Mouse (Mus musculus): ENCODE results near the gene Pah.

Pah gene

DNA sequence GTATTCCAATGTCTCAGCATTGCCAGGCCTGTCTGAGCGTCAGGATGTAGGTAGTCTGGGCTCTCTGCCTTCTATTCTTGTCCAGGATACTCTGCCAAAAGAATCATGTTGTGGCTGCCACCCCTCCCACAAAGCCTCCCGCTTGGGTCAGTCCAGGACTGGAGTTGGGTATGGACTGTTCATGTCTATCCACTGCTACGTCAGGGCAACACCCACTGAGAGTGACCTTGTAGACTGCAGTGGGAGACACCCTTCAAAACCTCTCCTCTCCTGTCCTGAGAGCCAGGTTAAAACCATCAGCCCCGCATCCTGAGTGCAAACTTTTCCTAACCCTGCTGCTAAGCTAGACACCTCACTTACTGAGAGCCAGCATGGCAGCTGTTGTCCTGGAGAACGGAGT, at the start of gene Pah:
Pah (plus strand) TSS at position 150 of the 400 bp plus-strand sequence.
- DNase-seq (ENCODE audit: low read depth, low spot score), result no peak

DNA sequence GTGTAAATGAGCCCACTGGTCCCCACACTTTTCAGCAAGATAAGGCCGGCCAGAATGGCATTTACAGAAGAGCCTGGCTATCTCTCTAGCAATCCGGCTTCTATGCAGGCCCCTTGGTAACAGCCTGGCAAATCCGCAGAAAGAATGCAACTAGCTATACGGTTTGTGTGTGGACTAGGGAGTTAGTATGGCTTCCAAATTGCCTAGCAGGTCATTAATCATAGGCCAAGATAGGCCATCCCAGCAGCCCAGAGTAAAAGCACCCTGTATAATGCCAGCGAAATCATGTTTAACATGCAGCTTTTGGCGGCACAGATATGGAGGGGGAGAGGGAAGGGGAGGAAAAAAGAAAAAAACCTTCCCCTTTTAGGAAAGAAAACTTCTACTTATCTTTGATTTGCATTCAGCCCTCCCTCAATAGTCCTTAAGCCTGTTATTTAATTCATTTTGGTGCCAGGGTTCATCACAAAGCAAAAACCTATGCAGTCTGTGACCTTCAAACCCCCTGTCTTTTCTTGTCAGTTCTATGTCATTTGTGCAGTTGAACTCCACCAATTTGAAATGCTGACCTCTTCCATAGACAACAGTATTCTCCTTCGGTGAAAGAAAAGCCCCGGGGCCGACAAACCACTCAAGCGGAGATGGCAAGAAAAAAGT, 48.0 kb upstream of the Pah start:
- no peak for DNase-seq (ENCODE audit: low read depth, low spot score)

DNA sequence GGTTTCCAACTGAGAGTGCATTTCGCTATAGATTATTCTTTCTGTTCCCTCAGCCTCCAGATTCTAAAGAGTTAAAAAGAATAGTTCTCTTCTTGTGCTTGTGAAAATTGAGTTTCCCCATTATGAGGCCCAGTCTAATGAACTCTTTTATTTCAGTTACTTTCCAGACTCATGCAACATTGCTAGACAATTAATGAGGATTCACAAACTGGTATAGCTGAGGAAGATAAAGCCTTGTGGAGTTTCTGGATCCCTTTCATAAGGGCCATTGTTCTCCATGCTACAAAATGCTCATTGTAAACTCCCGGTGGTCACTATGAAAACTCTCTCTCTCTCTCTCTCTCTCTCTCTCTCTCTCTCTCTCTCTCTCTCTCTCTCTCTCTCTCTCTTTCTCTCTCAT, 46.6 kb upstream of the Pah start:
- DNase-seq (ENCODE audit: low read depth, low spot score), result no peak

DNA sequence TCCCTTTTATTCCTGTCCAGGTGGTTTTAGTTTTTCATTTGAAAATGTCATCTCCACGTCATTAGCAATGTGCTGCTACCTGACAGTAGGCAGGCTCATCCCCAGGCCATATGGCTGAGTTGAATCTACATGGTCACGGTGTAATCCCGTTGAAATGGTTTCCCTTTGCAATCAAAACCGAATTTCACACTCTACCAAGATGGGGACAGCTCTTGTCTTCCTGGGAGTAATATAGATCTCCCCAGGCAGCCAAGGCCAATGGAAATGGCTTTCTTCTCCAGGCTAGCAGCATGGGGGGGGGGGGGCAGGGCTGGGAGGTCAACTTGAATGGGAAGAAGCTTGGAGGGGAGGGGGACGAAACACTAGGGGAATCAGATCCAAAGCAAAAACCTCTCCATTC, 43.7 kb upstream of the Pah start:
- no peak for DNase-seq (ENCODE audit: low read depth, low spot score)

DNA sequence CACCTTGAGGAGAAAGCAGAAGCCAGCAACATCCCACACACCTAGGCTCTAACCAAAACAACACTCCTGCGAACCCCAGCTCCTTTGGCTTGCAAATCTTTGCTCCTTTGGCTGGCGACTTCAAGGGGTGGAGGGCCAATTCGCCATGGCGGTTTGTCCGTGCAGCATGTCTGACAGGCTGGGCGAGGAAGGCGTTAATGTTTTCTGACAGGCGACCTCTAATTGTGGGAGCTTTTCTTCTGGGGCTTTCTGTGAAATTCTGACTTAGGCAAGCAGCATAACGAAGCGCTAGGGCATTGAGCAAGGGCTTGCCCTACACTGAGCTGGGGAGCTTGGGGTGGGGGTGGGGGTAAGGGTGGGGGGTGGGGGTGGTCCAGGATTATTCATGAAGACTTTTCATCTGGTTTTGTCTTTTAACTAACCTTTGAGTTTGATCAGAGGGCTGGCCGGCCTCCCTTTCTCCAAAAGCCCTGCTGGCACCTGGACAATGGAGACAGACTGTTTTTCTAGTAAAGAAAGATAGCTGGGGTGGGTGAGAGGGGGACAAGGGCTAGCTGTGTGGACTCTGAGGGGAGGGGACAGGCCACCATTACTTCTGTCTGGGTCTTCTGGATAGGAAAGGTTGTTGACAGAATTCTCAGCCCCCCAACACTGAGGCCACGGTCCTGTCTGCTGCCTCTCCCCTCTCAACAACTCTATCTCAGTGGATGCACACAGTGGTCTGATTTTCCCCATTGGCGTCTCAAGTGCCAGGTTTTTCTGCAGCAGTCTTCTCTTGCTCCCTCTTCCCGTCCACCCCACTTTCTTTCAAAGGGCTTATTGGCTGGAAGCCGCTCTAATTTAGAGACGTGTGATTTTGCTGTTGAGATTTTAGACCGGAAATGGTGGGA, 36.5 kb upstream of the Pah start:
- DNase-seq (ENCODE audit: low read depth, low spot score), result no peak

DNA sequence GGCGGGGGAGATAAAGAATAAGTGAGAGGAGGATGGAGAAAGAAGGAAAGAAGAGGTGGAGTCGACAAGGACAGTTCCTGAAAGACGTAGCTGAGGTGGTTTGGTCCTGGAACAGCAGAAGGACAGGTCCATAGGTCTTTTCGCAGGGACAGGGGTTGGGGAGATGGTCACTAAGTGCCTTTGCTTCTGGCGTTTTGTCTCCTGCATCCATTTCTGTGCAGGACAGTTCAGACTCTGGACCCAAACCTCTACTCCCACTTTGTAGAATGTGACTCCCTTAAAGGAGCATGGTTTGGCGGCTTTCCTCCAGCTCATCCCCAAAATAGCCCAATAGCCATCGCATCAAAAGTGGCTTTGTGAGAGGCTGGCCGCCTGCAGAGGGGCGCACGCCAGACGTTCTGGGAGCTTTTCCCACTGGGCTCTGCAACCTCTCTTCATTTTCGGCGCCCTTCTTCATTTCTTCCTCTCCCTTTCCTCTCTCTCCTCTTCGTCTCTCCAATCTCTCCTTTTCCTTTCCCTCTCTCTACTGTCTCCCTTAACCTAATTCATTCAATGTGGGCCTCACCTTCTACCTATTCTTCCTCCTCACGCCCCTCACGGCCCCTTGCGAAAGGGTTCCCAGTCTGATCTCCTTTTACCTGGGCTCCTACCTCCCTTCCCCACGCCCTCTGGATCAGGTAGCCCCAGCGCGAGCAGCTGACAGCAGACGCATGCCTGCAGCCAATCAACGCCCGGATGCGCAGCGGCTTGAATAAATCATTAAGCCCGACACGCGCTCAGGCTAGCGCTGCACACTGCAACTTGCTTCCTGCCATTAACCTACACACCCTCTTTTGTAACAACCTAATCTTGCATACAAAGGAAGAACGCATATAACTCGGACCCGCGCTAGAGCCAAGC, 35.6 kb upstream of the Pah start:
- no peak for DNase-seq (ENCODE audit: low read depth, low spot score)

DNA sequence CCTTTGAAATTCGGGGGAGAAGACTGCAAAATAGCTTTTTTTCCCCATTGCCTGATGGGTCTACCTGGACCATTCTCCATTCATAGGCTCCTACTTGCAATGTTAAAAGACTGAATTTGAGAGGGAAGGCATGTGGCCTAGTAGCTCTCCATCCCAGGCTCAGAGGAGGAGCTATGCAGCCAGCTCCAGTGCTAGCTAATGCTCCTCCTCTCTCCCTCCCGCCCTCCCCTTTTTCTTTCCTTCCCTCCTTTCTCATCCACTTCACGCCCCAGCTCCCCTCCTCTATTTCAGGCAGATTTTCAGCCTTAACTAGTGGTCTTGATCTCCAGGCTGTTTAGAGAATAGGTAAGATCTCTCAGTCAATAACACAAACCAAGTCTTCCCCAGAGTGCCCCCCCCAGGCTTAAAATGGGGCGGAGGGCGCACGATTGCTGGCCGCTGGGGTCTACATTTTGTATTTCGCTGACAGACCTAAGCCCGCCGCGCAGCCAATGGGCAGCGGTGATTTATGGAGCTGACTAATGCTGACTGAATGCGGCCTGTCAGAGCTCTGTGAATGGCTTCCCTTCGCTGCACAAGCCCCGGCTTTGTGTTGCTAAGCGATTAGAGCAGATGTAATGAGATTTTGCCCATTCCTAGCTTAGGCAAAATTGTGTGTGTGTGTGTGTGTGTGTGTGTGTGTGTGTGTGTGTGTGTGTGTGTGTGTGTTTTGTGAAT, 33.0 kb upstream of the Pah start:
- DNase-seq (ENCODE audit: low read depth, low spot score), result no peak

DNA sequence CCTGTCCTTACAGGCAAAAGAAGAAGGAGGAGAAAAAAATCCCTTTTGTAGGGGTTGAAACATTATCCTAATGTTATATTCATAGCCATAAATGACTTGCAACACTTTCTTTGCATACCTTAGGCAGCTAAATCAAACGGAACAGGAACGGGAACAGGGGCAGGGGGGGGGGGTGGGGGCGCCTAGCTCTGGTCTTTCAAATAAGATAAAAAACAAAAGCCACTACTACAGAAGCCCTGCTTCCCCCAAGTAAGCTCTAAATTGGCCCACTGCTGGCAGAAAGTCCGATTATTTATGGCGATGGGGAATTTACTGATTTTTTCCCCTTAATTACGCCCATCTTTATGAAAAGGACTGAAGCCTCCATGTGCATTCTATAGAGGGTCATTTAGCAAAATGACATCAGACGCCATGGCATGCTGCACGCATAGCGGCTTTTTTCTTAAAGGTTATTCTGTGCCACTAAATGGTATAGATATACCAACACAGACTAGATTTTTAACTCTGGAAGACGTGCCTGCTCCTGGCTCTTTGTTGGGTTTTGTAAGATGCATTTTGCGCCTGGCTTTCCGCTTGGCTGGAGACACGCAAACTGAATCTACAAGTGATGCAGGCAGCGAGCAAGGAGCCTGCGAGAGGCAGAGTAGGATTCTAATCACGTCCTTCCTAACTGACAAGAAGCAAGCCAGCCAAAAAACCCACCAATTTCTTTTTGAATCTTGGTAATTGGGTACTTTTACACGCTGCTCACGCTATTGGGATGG, 32.2 kb upstream of the Pah start:
- DNase-seq (ENCODE audit: low read depth, low spot score), result no peak

DNA sequence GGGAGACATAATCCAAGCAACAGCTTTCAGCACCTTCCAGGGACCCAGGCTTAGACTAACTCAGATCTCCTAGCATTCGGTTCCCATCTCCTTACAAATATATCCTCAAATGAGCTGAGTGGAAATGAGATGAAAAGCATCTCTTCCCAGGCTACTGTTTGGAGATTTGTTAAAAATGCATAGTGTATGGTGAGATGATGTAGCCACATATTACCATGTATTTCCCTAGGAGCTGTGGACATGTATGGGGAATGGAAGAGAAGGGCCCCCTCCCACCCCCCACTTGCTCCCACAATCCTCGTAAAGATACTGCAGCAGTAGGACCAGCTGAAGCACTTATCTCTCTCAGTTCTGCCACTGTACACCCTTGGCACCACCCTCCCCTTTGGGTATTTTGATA, 31.3 kb upstream of the Pah start:
- DNase-seq (ENCODE audit: low read depth, low spot score), result no peak

DNA sequence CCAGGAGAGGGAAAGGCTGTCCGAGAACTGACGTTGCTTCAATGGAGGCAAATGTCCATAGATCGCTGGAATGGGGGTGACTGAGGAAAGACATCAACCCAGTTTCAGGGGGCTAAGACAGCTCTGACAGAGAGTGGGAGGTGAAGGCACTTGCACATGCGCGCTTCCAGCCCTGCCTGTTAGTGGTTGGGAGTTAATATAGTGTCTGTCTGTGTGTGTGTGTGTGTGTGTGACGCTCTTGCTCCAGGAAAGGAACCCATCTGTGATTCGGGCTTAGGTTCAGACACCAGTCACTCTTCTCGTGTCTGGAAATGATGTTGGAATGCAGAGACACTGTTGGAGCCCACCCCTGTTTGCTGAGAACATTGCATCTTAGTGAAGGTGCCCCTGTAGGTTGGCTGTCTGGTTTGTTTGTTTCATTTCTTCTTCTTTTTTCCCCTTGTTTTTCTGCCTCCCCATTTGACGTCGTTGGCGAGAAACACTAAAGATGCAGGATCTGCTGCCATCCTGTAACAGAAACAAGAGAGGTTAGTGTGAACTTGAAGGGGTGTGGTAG, 30.0 kb upstream of the Pah start:
- DNase-seq (ENCODE audit: low read depth, low spot score), result no peak

DNA sequence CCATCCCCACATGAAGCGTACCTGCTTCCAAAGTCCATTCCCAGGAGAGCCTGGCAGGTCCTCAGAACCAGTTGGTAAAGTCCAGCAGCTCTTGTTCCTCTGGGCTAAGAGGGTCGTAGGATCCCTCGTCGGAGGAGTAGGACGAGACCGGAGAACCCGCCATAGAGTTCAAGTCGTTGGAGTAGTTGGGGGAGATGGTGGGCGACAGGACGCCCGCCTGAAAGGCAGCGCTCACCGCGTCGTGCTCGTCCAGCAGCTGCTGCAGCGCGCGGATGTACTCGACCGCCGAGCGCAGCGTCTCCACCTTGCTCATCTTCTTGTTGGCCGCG, 29.3 kb upstream of the Pah start:
- no peak for DNase-seq (ENCODE audit: low read depth, low spot score)

DNA sequence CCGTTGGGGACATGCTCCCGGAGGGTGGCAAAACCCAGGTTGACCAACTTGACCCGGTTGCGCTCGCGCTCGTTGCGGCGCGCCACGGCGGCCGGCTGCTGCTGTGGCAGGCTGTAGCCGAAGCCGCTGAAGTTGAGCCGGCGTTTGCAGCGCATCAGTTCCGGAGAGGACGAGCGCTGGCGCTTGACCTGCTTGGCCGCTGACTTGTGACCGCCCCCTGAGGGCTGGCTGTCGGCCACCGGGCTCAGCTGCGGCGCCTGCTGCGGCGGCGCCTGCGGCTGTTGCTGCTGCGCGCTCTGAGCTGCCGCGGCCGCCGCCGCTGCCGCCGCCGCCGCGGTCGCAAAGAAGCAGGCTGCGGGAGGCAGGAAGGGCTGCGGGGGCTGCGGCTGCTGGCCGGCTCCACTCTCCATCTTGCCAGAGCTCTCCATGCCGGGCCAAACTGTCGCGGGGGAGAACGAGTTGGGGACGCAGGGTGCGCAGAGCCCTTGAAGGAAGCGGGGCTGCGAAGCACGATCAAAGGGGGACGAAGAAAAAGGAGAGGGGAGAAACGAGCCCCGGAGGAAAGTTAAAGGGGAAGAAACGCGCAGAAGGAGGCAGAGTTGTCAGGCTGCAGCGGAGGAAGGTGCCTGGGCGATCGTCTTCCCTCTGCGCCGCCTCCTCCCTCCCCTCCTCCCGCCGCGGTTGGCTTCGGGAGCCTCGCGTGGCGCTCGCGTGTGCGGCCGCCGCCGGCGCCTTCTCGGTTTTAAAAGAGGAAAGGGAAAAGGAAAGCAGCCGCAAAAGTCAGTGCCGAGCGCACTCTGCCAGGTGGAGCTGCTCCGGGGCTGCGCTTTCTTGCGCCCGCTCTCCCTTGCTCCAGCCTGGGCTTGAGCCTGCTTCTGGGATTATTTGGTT, 28.7 kb upstream of the Pah start:
- no peak for DNase-seq (ENCODE audit: low read depth, low spot score)

DNA sequence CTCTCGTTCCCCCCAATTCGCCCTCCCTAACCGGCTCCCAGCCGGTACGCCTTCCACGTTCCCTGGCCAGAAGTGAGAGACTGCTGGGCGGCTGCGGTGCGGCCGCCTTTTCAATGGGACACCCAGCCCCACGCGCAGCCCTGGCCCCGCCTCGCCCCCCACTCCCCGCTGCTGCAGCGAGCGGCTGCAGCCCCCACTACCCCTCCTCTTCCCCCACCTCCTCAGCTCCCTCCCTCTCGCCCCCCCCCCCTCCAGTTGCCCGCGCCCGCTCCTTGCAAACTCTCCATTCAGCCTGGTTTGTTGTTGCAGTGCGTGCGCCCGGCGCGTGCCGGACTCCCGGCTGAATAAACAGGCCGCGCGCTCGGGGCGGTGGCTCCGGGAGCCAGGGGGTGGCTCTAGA, 28.0 kb upstream of the Pah start, which contains the start of gene Ascl1:
Ascl1 (minus strand) TSS at position 85 of the 400 bp plus-strand sequence.
- DNase-seq (ENCODE audit: low read depth, low spot score), result no peak

DNA sequence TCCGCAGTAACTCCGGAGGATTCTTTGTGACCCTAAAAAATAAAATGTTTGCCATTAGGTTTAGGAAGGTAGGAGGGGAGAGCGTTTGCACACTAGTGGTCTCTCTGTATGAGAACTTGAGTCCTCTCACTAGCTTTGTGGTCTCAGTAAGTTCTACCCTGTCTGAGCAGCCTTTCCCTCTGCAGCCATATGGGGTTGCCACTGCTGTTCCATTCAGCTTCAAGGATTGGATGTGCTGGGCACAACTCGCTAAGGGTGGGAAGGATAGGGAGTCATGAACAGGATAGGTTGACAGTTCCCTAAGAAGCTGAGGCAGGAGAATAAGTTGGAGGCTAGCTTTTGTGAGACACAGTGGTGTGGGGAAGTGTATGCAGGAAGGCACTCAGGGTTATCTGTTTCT, 27.4 kb upstream of the Pah start:
- no peak for DNase-seq (ENCODE audit: low read depth, low spot score)

DNA sequence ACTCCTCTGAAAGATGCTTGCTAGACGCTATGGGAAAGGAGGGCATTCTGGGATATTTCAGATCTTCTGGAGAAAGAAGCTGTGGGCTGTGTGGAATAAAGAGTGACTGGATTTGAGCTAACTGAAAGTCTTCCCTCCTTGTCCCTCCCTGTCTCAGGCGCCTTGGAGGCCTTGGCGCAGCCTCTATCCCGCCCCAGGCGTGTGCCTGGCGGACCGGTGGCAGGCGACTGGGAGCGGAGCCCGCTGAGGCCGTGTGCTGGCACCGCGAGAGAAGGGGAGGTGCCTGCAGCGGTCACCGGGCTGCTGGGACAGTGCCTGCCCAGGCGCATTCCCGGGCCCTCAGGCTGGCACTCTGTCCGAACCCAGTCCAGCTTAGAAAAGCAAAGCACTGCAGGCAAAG, 27.0 kb upstream of the Pah start:
- no peak for DNase-seq (ENCODE audit: low read depth, low spot score)

DNA sequence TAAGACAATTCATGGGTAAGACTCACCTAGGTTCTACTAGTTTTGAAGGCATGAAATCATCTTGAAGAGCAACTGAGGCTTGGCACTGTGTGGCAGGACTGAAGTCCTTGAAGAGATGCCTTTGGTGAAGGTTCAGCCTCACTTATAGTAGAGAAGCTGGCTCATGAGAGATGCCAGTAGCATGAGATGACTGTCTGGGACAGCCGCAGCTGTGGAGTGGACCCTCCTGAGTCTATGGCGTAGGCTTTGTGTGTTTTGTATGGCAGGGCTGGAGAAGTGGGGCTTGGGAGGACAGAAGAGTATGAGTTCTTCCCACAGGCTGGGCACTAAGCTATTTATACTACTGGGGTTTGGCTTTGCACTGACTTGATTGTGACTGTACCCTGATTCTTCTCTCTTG, 24.5 kb upstream of the Pah start:
- DNase-seq (ENCODE audit: low read depth, low spot score), result no peak

DNA sequence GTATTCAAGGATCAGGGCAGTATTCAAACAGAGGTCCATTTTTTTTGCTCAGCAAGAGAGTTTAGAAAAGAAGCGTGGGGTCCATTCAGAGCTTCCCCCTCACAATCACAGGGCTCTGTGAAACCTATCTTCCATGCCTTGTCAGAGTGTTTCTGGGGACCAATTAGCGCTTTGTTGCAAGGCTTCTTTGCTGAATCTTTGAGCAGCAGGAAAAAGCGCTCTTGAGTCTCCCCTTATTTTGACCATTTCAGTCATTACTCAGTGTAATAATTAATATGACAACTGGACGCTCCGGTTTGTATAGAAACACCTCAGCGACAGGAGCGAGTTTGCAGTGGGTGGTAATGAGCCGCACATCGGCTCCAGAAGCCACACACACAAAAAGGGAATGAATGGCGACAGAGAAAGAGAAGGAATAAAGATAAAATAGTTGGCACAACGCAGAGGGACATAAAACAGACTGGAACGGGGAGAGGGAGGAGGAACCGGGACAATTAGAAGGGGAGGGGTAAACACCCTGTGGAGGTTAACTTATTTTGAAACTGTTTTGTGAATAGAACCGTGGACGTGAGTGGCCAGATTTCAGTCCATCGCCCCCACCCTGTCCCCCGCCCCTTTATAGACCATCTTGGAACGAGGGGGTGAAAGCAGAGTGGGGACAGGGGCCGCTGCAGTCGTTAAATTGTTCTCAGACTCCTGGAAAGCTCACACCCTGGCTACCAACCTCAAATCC, 20.5 kb upstream of the Pah start:
- no peak for DNase-seq (ENCODE audit: low read depth, low spot score)

DNA sequence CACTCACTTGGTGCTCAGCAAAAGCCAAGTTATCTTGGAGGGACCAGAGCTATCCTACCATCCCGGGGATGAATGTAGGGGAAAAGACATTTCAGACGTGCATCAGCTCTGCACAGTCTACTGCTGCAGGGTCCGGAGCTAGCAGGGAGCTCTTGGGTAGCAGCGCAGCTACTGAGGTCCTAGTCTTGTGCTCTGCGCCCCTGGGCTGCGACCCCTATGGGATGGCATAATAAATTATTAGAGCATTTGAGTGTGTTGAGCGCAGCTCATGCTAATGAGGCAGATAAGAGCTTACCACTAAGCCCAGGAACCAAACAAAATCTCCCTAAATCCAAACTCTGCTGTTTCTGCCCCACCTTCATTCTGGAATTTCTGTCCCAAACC, 19.9 kb upstream of the Pah start:
- no peak for DNase-seq (ENCODE audit: low read depth, low spot score)

DNA sequence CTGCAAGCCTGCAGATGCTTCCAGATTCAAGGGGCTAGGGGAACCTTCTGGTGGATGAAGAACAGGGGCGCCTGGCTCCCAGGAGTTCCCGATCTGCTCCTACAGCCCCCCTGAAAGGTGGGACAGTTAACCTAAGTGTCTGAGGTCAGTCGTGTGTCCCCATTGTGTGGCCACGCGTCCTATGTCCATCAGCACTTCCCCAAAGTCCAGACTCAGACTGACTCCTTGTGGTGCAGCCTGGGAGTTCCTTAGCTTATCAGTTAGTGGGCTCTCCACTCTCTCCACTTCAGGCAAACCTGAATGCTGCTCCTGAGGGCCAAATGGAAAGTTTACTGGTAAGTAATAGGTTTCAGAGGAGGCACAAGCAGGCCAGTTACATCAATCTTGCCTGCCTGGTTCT, 19.3 kb upstream of the Pah start:
- DNase-seq (ENCODE audit: low read depth, low spot score), result no peak

Data from retina, adult 2 months (tissue).